Mouse (Mus musculus): ENCODE results near the gene Tcta.
"Not testable (repeated sequence)": the region's sequence is repeated elsewhere in the genome, so short reads cannot be mapped to it uniquely, and the experiment has no call there.

The Tcta gene

GRCm38 (mm10) chr9:108273485-108273884 lies 32.5 kb downstream of the Tcta start:
- in situ Hi-C loops (cut with MboI, MseI): no loop called here

GRCm38 (mm10) chr9:108272691-108273090 lies 33.3 kb downstream of the Tcta start:
- in situ Hi-C loops (cut with MboI, MseI): no loop called here

GRCm38 (mm10) chr9:108271941-108272340 lies 34.0 kb downstream of the Tcta start:
- in situ Hi-C loops (cut with MboI, MseI): no loop called here

- in situ Hi-C loops (cut with MboI, MseI): not testable (repeated sequence)
Observed at GRCm38 (mm10) chr9:108268701-108269100, 37.3 kb downstream of the Tcta start.

GRCm38 (mm10) chr9:108267691-108268090 lies 38.3 kb downstream of the Tcta start:
- in situ Hi-C loops (cut with MboI, MseI): no loop called here

GRCm38 (mm10) chr9:108266261-108266935 lies 39.6 kb downstream of the Tcta start:
- in situ Hi-C loops (cut with MboI, MseI): no loop called here

- in situ Hi-C loops (cut with MboI, MseI): no loop called here
Observed at GRCm38 (mm10) chr9:108264191-108264921, 41.6 kb downstream of the Tcta start.

- in situ Hi-C loops (cut with MboI, MseI): no loop called here
Observed at GRCm38 (mm10) chr9:108263690-108264190, 42.2 kb downstream of the Tcta start, which contains the start of gene Dag1. TSS of gene Dag1 (minus strand) at chr9:108263958.

GRCm38 (mm10) chr9:108263131-108263681 lies 42.8 kb downstream of the Tcta start:
- in situ Hi-C loops (cut with MboI, MseI): no loop called here

GRCm38 (mm10) chr9:108262494-108263049 lies 43.4 kb downstream of the Tcta start:
- in situ Hi-C loops (cut with MboI, MseI): no loop called here

- in situ Hi-C loops (cut with MboI, MseI): no loop called here
Observed at GRCm38 (mm10) chr9:108261865-108262264, 44.1 kb downstream of the Tcta start.

GRCm38 (mm10) chr9:108260526-108260925 lies 45.4 kb downstream of the Tcta start:
- in situ Hi-C loops (cut with MboI, MseI): no loop called here
